Mouse (Mus musculus) stomach, postnatal 0 days (tissue): ENCODE results near the gene Btbd9. TPM values are rescaled to one million over a fixed set of nuclear protein-coding genes. Genes with fewer than 3 reads are reported as not detected.

Experiments used
- ATAC-seq: fragments of 200-750 bp; cut with Nextera tagmentation; 2 replicates; pipeline ENCODE4 v1.8.0; 2017; ENCODE audit not compliant: low FRiP score, low TSS enrichment
- DNase-seq: peaks from one replicate; pipeline ENCODE4 v3.0.0-alpha.2; 2016; ENCODE audit warnings: low spot score
- H3K27ac ChIP-seq: fragments of 300-500 bp; sonication (generic); replicated peaks from 2 replicates; pipeline ENCODE4 v1.5.1; 2014; ENCODE audit warnings: mild to moderate bottlenecking, control low read depth
- H3K27me3 ChIP-seq: fragments of 300-500 bp; sonication (generic); 2 replicates; pipeline ENCODE4 v1.6.1; 2014; ENCODE audit warnings: low read length; ENCODE audit not compliant: control insufficient read depth, insufficient read depth
- H3K36me3 ChIP-seq: fragments of 300-500 bp; sonication (generic); 2 replicates; pipeline ENCODE4 v1.6.1; 2014; ENCODE audit warnings: low read length, mixed read lengths; ENCODE audit not compliant: control insufficient read depth, insufficient read depth
- H3K4me1 ChIP-seq: fragments of 300-500 bp; sonication (generic); replicated peaks from 2 replicates; pipeline ENCODE4 v1.6.1; 2014; ENCODE audit warnings: antibody characterized with exemption; ENCODE audit not compliant: control insufficient read depth, insufficient read depth
- H3K4me2 ChIP-seq: fragments of 300-500 bp; sonication (generic); replicated peaks from 2 replicates; pipeline ENCODE4 v1.6.1; 2014; ENCODE audit warnings: low read depth, mild to moderate bottlenecking, control low read depth, moderate library complexity
- H3K4me3 ChIP-seq: fragments of 300-500 bp; sonication (generic); 2 replicates; pipeline ENCODE4 v1.5.1; 2014; ENCODE audit warnings: low read depth, low read length, control low read depth
- H3K9ac ChIP-seq: fragments of 300-500 bp; sonication (generic); 2 replicates; pipeline ENCODE4 v1.6.1; 2014; ENCODE audit warnings: mild to moderate bottlenecking, low read length, control low read depth, mixed read lengths
- H3K9me3 ChIP-seq: fragments of 300-500 bp; sonication (generic); 2 replicates; pipeline ENCODE4 v1.6.1; 2016; ENCODE audit warnings: low read length; ENCODE audit not compliant: control insufficient read depth
- CTCF ChIP-seq: IDR thresholded peaks from 2 replicates; pipeline ENCODE4 v1.5.1; 2016; ENCODE audit warnings: antibody characterized with exemption, low read depth, mild to moderate bottlenecking, moderate library complexity
- EP300 ChIP-seq: optimal IDR thresholded peaks from 2 replicates; pipeline ENCODE3; 2016; ENCODE audit warnings: antibody characterized with exemption
- WGBS: fragments of 180-500 bp; shearing (Covaris S2); extraction: QIAGEN DNeasy Blood & Tissue Kit; methylation state at CpG from one replicate; pipeline ENCODE4 v1.1.7; 2014; 5-methylcytosine and 5-hydroxymethylcytosine counted together
- polyA plus RNA-seq: library from polyadenylated mRNA; unstranded; fragments of >200 nt; fragmentation: Nextera tagmentation; extraction: Ambion mirVana; gene quantifications from 2 replicates; pipeline ENCODE4 v1.2.1, GENCODE M21; 2015

Btbd9 gene
- polyA plus RNA-seq, 1 experiment from 2014 or later = 34.6 TPM

DNA sequence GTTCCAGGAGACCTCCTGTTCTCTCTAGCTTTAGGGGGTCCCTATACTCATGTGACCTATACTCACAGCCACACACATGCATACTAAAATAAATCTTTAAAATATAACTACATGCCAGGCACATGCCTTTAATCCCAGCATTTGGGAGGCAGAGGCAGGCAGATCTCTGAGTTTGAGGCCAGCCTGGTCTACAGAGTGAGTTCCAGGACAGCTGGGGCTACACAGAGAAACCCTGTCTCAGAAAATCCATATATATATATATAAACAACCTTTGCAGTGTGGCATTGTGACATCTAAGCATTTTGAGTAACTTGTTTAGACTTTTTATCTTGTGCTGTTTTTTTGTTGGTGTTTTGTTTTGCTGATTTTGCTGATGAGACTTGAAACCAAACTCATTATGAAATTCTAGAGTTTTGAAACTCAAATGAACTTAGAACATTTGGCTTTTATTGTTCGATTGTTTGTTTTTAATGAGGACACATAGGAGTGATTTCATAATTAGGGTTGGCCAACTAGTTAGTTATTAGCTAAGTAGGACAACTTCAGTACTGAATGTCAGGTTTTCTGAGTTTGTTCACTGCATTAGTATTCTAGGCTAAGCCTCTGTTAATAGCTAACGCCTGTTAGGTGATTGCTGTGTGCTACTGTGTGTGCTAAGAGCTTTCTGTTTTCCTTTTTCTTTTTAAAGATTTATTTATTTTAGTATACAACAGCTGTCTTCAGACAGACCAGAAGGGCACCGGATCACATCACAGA lies 42.0 kb upstream of the Btbd9 start:
- no peaks in the 10 kb centered on the region for H3K4me1 ChIP-seq
- H3K36me3 ChIP-seq = no peaks in the 10 kb centered on the region
- ATAC-seq (no peak), DNase-seq (no peak)
- no peak for TF ChIP-seq EP300
- TF ChIP-seq CTCF = no peak
- no peak overlapping the region for H3K4me3 ChIP-seq
- no peak overlapping the region for H3K4me2 ChIP-seq
- WGBS = 60% methylated on average over 3 of the region's 3 CpGs
- H3K27me3 ChIP-seq = no peaks in the 10 kb centered on the region
- H3K27ac ChIP-seq = no peak overlapping the region
- no peak overlapping the region for H3K9ac ChIP-seq
- H3K9me3 ChIP-seq = no peaks in the 10 kb centered on the region

DNA sequence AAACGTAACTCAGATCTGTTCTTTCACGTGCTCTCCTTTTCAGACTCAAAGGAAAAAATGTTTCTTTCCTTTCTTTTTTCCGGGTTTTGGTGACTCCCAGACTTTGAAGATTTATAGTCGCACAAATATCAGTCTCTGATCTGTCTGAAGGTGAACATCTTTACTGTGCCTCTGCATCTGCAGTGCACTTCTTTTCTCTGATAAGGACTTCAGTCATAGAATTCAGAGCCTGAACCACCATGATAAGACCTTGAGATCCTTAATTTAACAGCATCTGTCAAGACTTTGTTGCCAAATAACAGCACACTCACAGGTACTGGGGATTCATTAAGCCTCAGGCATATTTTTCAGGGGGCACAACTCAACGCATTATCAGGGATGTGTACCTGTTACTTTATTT lies 39.9 kb upstream of the Btbd9 start:
- 87% methylated on average over 5 of the region's 5 CpGs for WGBS
- no peaks in the 10 kb centered on the region for H3K36me3 ChIP-seq
- TF ChIP-seq EP300 (no peak), CTCF (no peak)
- DNase-seq = no peak
- H3K4me3 ChIP-seq = no peak overlapping the region
- no peaks in the 10 kb centered on the region for H3K27me3 ChIP-seq
- no peak for ATAC-seq
- H3K9me3 ChIP-seq = no peaks in the 10 kb centered on the region
- no peak overlapping the region for H3K27ac ChIP-seq
- no peak overlapping the region for H3K9ac ChIP-seq
- no peak overlapping the region for H3K4me2 ChIP-seq
- H3K4me1 ChIP-seq = no peaks in the 10 kb centered on the region; the same call in 1 of the 2 replicates

DNA sequence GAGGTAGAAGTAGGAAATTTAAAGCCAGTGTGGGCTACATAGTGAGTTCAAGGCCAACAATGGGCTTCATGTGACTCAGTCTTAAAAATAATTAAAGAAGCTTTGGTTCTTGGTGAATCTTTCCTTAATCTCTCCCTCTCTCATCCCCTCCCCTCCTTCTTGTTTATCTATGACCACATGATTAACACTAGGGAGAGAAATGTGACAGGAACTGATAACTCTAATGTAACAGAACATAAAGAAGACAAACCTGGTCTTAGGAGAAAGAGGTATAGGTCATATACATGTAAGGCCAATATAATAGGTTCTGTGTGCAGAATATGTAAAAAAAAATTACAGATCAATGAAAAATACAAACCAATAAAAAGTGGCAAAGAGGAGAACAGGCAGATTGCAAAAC lies 37.1 kb upstream of the Btbd9 start:
- no peak for ATAC-seq

DNA sequence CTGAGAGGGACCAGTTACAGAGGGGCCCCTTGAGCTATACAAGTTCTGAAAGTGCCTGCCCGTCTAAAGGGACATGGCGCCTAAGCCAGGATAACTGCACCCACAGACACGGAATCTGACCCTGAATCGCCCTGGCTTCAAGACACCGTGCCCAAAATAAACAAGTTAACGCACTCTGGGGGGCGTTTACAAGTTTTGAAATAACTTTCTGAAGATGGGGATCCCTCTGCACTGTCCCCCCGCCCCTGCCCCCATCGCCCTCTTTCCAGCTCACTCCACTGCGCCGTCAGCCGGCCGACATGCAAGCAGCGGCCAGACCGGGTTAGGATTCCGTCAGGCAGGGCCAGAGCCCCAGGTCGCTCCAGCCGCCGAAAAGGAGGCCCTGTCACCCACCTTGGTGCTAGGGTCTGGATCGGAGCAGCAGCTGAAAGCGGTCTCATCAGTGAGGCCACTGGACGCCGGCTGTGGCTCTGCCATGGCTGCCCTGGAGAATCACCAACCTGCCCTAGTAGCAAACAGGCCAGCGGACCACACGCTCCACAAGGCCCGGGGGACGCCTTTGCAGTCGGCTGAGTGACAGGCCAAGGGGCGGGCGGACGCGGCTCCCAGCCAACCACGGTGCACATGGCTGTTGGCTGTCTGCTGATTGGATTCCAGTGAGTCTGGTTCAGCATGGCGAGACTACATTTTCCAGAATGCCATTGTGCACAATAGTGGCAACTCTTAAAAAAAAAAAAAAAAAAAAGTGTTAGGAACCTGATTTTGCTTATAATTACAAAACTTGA lies 36.0 kb upstream of the Btbd9 start:
- under 1% methylated on average over 34 of the region's 34 CpGs for WGBS
- Histone ChIP-seq H3K27ac (peak overlapping the region; percentile 92), H3K4me2 (peak overlapping the region; percentile 62), H3K4me3 (peak overlapping the region; percentile 67), H3K9ac (peak overlapping the region; percentile 86), H3K27me3 (no peaks in the 10 kb centered on the region), H3K36me3 (no peaks in the 10 kb centered on the region), H3K4me1 (no peaks in the 10 kb centered on the region; the same call in none of the 2 replicates), H3K9me3 (no peaks in the 10 kb centered on the region)
- ATAC-seq (peak; percentile 99), DNase-seq (peak; percentile 99)
- TF ChIP-seq CTCF = peak; percentile 57
- no peak for TF ChIP-seq EP300

More for the DNA sequence above, 37.1 kb upstream of the Btbd9 start:
- Histone ChIP-seq H3K27ac (no peak overlapping the region), H3K27me3 (no peaks in the 10 kb centered on the region), H3K4me3 (no peak overlapping the region), H3K9ac (no peak overlapping the region), H3K9me3 (no peaks in the 10 kb centered on the region), H3K36me3 (no peaks in the 10 kb centered on the region), H3K4me2 (no peak overlapping the region), H3K4me1 (no peaks in the 10 kb centered on the region; the same call in none of the 2 replicates)
- no peak for DNase-seq
- TF ChIP-seq EP300 (no peak), CTCF (no peak)

DNA sequence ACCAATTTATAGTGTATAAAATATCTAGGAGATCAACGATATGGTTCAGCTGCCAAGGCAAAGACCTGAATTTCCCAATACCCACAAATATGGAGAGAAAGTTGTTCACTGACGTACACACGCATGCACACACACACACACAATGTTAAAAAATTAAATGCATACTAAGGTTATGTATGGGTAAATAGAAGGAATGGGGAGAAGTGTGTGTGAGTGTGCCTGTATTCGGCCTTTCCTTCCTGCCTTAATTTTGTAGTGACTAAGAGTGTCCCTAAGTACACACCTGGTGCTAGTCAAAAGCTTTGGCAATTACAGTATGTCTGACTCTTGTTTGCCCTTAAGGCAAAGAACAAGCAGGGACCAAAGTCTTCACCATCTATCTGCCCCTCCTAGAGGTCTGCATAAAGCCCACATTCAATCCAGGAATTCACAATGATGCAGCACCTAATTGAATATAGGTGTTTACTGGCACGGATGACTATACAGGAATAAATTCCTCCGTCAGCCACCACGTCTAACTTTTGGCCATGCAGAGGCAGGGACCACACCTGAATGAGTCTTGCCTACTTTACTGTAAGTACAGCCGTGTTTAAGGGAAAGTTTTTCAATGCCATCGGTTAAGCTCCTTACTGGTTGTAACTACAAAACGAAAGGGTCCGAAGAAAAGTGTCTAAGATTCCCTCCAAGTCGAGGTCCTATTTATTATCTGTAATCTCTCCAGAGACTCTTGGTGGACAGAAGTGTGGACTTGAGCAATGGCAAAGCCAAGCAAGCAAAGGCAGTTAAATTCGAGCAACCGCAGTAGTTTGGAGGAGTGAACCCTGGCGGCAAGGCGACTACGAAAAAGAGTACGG lies 35.2 kb upstream of the Btbd9 start:
- H3K9ac ChIP-seq = peak overlapping the region; percentile 86
- H3K4me3 ChIP-seq = peak overlapping the region; percentile 67
- no peak for TF ChIP-seq CTCF
- TF ChIP-seq EP300 = no peak
- no peaks in the 10 kb centered on the region; the same call in none of the 2 replicates for H3K4me1 ChIP-seq
- no peaks in the 10 kb centered on the region for H3K27me3 ChIP-seq
- peak overlapping the region; percentile 62 for H3K4me2 ChIP-seq
- peak; percentile 31 for ATAC-seq
- 19% methylated on average over 18 of the region's 18 CpGs for WGBS
- peak overlapping the region; percentile 92 for H3K27ac ChIP-seq
- no peaks in the 10 kb centered on the region for H3K9me3 ChIP-seq
- H3K36me3 ChIP-seq = no peaks in the 10 kb centered on the region
- DNase-seq = peak; percentile 30
